Comparison of ENCODE assay signal across 12 mouse cellular contexts in genomic region chr15:96185901-96186300, GRCm38 (mm10).
A peak's percentile ranks its signal among the peaks of the same experiment; 100 is the strongest.
DNase-seq lines count a peak whose midpoint lies in the region; ATAC-seq lines count a peak whose summit lies in the region.
"Had no signal": no experiment of that assay in that cellular context is flagged by ENCODE, and none has a peak within 500 bp of the region (broad histone marks: within the 10 kb centered on the region; RNA-seq: fewer than 3 reads in every experiment).

No protein-coding gene starts in this region.

- no peak for DNase-seq in heart, adult 8-10 months (ENCODE audit: low spot score)
- peak; percentile 19 for DNase-seq in embryo, embryonic 10 days (ENCODE audit: low spot score)
- peak; percentile 40 to 47 for DNase-seq in thymus, postnatal 10 days (ENCODE audit: low spot score in 2 of 2)
- DNase-seq in left cerebral cortex, postnatal 36 days (ENCODE audit: low spot score in 2 of 2): no peak
- DNase-seq in urinary bladder, postnatal 10 days (ENCODE audit: low spot score): no peak
- DNase-seq: lung, postnatal 10 days had no signal

- peak; percentile 16 for ATAC-seq in heart, embryonic 16.5 days (replicated peaks; ENCODE audit: extremely low read depth, insufficient read depth, low FRiP score)
- no peak for ATAC-seq in embryonic facial prominence, embryonic 12.5 days (ENCODE audit: insufficient number of reproducible peaks, insufficient read depth, low FRiP score, low TSS enrichment)
- ATAC-seq: Patski had no signal

- peak overlapping the region; percentile 37; the same call in 1 of the 2 replicates for H3K9ac ChIP-seq in heart, embryonic 16.5 days (ENCODE audit: low read length)
- no peak overlapping the region for H3K9ac ChIP-seq in embryonic facial prominence, embryonic 12.5 days

- H3K27ac ChIP-seq in heart, embryonic 16.5 days (ENCODE audit: low read length): peak overlapping the region; percentile 94
- H3K27ac ChIP-seq in embryonic facial prominence, embryonic 12.5 days: 0 out of 2 replicates have a peak overlapping the region, but pooled peaks have one; percentile 41
- H3K27ac ChIP-seq: kidney, postnatal 0 days had no signal

- intact Hi-C loops in left cerebral cortex, postnatal 36 days (cut with DNase I): no loop called here

- no peaks in the 10 kb centered on the region for H3K36me3 ChIP-seq in heart, embryonic 16.5 days (ENCODE audit: control insufficient read depth, insufficient read depth)
- no peaks in the 10 kb centered on the region for H3K36me3 ChIP-seq in embryonic facial prominence, embryonic 12.5 days

- peaks cover 15% of the 10 kb centered on the region for H3K4me1 ChIP-seq in heart, embryonic 16.5 days (ENCODE audit: control insufficient read depth, insufficient read depth, low read length)
- H3K4me1 ChIP-seq in embryonic facial prominence, embryonic 12.5 days: peaks cover 9% of the 10 kb centered on the region; the same call in 1 of the 2 replicates

- H3K9me3 ChIP-seq in heart, embryonic 16.5 days (replicated peaks; ENCODE audit: control insufficient read depth, low read length): peaks cover 3% of the 10 kb centered on the region; the same call in 1 of the 2 replicates
- no peaks in the 10 kb centered on the region for H3K9me3 ChIP-seq in embryonic facial prominence, embryonic 12.5 days

- H3K4me2 ChIP-seq in heart, embryonic 16.5 days (ENCODE audit: low read depth, low read length): peak overlapping the region; percentile 43; the same call in 1 of the 2 replicates
- H3K4me2 ChIP-seq in embryonic facial prominence, embryonic 12.5 days (replicated peaks): no peak overlapping the region
- H3K4me2 ChIP-seq: liver, embryonic 11.5 days; midbrain, embryonic 11.5 days had no signal

- H3K27me3 ChIP-seq in heart, embryonic 16.5 days (ENCODE audit: control insufficient read depth, insufficient read depth, low read length): no peaks in the 10 kb centered on the region
- no peaks in the 10 kb centered on the region for H3K27me3 ChIP-seq in embryonic facial prominence, embryonic 12.5 days
- H3K27me3 ChIP-seq: Patski had no signal

- no peak overlapping the region for H3K4me3 ChIP-seq in heart, embryonic 16.5 days (ENCODE audit: low read length)
- H3K4me3 ChIP-seq in embryonic facial prominence, embryonic 12.5 days: no peak overlapping the region

- 13% methylated on average over 5 of the region's 6 CpGs for WGBS in heart, embryonic 16.5 days
- 30% methylated on average over 6 of the region's 6 CpGs for WGBS in embryonic facial prominence, embryonic 12.5 days

Comparison
In these comparisons a context has a peak if more than half of its experiments do, and no peak if none do; other contexts are left out.
1. DNase-seq: peak in embryo, embryonic 10 days (single experiment) and thymus, postnatal 10 days (2 of 2); none in heart, adult 8-10 months (single experiment), left cerebral cortex, postnatal 36 days (0 of 2) and urinary bladder, postnatal 10 days (single experiment).